Mouse (Mus musculus) intestine, embryonic 15.5 days (tissue): ENCODE data around the gene Rnf8. TPM values are rescaled to one million over a fixed set of nuclear protein-coding genes. Genes with fewer than 3 reads are reported as not detected.

Experiments used
- ATAC-seq: fragments of 200-750 bp; cut with Nextera tagmentation; 2 replicates; pipeline ENCODE4 v1.8.0; 2017; ENCODE audit warnings: moderate TSS enrichment, moderate library complexity
- H3K27ac ChIP-seq: fragments of 300-500 bp; sonication (generic); 2 replicates; pipeline ENCODE4 v1.5.1; 2015; ENCODE audit warnings: mild to moderate bottlenecking, inconsistent platforms
- H3K27me3 ChIP-seq: fragments of 300-500 bp; sonication (generic); replicated peaks from 2 replicates; pipeline ENCODE4 v1.6.1; 2015; ENCODE audit warnings: inconsistent platforms
- H3K36me3 ChIP-seq: fragments of 300-500 bp; sonication (generic); 2 replicates; pipeline ENCODE4 v1.6.1; 2015; ENCODE audit warnings: inconsistent platforms
- H3K4me1 ChIP-seq: fragments of 300-500 bp; sonication (generic); replicated peaks from 2 replicates; pipeline ENCODE4 v1.6.1; 2015; ENCODE audit warnings: inconsistent platforms
- H3K4me2 ChIP-seq: fragments of 300-500 bp; sonication (generic); replicated peaks from 2 replicates; pipeline ENCODE4 v1.6.1; 2015; ENCODE audit warnings: mild to moderate bottlenecking, inconsistent platforms
- H3K4me3 ChIP-seq: fragments of 300-500 bp; sonication (generic); replicated peaks from 2 replicates; pipeline ENCODE4 v1.5.1; 2015; ENCODE audit warnings: inconsistent platforms
- H3K9ac ChIP-seq: fragments of 300-500 bp; sonication (generic); 2 replicates; pipeline ENCODE4 v1.6.1; 2015; ENCODE audit warnings: inconsistent platforms
- H3K9me3 ChIP-seq: fragments of 300-500 bp; sonication (generic); 2 replicates; pipeline ENCODE4 v1.6.1; 2016; ENCODE audit warnings: inconsistent platforms
- WGBS: fragments of 180-500 bp; shearing (Covaris S2); methylation state at CpG from one replicate; pipeline ENCODE4 v1.1.7; 2015; 5-methylcytosine and 5-hydroxymethylcytosine counted together
- polyA plus RNA-seq: library from polyadenylated mRNA; unstranded; fragments of >200 nt; fragmentation: Nextera tagmentation; extraction: Ambion mirVana; gene quantifications from 2 replicates; pipeline ENCODE4 v1.2.1, GENCODE M21; 2015

The Rnf8 gene
- polyA plus RNA-seq, 1 experiment from 2014 or later, result 62.8 TPM

DNA sequence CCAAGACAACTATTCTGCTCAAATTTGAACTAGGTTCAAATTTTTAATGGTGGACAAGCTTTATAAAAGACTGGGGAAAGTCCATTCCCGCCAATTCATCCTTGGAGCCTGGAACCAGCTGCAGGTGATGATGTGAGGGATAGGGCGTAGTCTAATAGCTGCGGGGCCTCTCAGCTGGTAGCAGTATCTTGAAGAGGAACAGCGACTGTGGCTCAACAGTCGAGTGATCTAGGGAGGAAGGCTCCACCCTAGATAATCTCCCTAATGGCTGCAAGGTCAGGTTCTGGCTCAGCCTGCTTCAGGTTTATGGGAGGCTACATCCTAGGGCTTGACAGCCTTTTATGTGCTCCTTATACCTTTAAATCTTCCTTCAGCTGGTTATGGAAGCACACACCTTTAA lies 15.0 kb downstream of the Rnf8 start:
- WGBS, result 70% methylated on average over 5 of the region's 5 CpGs
- H3K36me3 ChIP-seq, result peaks cover 39% of the 10 kb centered on the region
- no peak overlapping the region for H3K4me2 ChIP-seq
- no peak overlapping the region for H3K9ac ChIP-seq
- H3K4me3 ChIP-seq, result no peak overlapping the region
- H3K27me3 ChIP-seq, result no peaks in the 10 kb centered on the region
- H3K9me3 ChIP-seq, result no peaks in the 10 kb centered on the region
- no peaks in the 10 kb centered on the region for H3K4me1 ChIP-seq
- 0 out of 2 replicates have a peak, but pooled peaks have one; percentile 39 for ATAC-seq
- no peak overlapping the region for H3K27ac ChIP-seq

DNA sequence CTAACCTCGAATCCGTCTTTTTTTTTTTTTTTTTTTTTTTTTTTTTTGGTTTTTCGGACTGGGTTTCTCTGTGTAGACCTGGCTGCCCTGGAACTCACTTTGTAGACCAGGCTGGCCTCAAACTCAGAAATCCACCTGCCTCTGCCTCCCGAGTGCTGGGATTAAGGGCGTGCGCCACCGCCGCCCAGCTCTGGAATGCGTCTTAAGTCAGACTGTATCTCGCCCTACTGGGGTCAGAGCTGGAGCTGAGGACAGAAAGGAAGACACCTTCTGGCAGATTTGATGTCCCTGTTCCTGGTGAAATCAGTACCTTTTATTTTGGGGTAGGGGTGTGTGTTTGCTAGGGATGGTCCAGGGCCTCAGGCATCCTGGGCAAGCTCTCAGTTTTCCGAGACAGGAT lies 17.7 kb downstream of the Rnf8 start:
- H3K27me3 ChIP-seq, result no peaks in the 10 kb centered on the region
- WGBS, result 93% methylated on average over 11 of the region's 11 CpGs
- H3K4me3 ChIP-seq, result no peak overlapping the region
- no peaks in the 10 kb centered on the region for H3K4me1 ChIP-seq
- no peak for ATAC-seq
- no peak overlapping the region for H3K4me2 ChIP-seq
- H3K9me3 ChIP-seq, result no peaks in the 10 kb centered on the region
- peaks cover 30% of the 10 kb centered on the region for H3K36me3 ChIP-seq
- no peak overlapping the region for H3K27ac ChIP-seq
- H3K9ac ChIP-seq, result no peak overlapping the region

DNA sequence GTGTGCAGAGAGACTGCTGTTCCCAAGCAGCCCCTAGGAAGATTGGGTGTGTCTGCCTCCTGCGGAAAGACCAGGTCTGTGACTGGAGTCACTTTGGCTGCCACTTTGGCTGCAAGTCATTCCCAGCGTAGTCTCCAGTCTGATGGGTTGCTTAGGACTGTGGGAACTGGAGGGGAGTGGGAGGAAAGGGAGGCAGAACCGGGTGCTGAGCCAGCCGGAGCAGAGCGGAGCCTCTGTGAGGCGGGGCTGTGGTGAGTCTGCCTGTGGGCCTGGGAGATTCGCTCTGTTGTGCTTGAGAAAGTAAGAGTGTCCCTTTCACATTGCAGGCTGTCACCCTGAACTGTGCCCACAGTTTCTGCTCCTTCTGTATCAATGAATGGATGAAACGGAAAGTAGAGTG lies 20.9 kb downstream of the Rnf8 start:
- Histone ChIP-seq H3K36me3 (peaks cover 19% of the 10 kb centered on the region; the same call in 1 of the 2 replicates), H3K4me3 (no peak overlapping the region), H3K27me3 (no peaks in the 10 kb centered on the region), H3K4me1 (no peaks in the 10 kb centered on the region), H3K27ac (no peak overlapping the region), H3K4me2 (no peak overlapping the region), H3K9ac (no peak overlapping the region), H3K9me3 (no peaks in the 10 kb centered on the region)
- ATAC-seq, result no peak
- WGBS, result 88% methylated on average over 8 of the region's 8 CpGs

DNA sequence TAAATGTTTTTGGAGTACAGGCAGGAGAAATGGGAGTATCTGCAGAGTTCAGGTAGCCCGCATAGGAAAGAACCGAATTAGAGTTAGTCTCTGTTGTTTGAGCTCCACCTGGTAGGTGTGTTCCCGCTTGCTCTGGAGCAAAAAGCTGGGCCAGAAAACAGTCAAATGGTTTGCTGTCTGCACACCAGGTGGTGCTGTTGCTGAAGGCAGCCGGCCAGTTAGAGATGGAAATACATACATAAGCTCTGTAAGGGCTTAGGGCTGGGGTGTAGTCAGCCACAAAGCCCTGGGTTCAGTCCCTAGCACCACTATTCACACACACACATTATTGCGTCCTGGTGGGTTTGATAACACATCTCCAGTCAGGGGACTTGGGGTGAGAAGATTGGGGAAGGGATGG lies 21.5 kb downstream of the Rnf8 start:
- no peak overlapping the region for H3K27ac ChIP-seq
- no peaks in the 10 kb centered on the region for H3K4me1 ChIP-seq
- no peaks in the 10 kb centered on the region for H3K27me3 ChIP-seq
- H3K4me3 ChIP-seq, result no peak overlapping the region
- no peaks in the 10 kb centered on the region for H3K9me3 ChIP-seq
- WGBS, result 63% methylated on average over 5 of the region's 5 CpGs
- ATAC-seq, result no peak
- H3K9ac ChIP-seq, result no peak overlapping the region
- H3K4me2 ChIP-seq, result no peak overlapping the region
- H3K36me3 ChIP-seq, result peaks cover 22% of the 10 kb centered on the region; the same call in 1 of the 2 replicates

DNA sequence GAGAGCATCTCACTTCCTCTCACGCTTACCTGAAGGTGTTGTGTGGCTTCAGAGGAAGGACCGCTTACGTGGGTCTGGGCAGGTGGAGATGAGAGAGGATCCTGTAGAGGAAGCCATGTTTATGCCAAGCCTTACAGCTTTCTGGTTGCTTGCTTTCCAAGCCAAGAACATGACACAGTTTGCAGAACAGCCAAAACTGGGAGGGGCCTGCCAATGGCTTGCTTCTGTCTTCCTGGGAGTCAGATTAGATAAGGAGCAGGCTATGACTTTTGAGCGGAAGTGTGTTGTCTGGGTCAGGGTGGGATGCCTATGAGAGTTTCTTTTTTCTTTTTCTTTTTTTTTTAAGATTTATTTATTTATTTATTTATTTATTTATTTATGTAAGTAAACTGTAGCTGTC lies 22.8 kb downstream of the Rnf8 start:
- H3K27ac ChIP-seq, result no peak overlapping the region
- 90% methylated on average over 4 of the region's 4 CpGs for WGBS
- H3K36me3 ChIP-seq, result peaks cover 24% of the 10 kb centered on the region; the same call in 1 of the 2 replicates
- H3K4me2 ChIP-seq, result no peak overlapping the region
- no peak overlapping the region for H3K4me3 ChIP-seq
- H3K4me1 ChIP-seq, result no peaks in the 10 kb centered on the region
- no peaks in the 10 kb centered on the region for H3K9me3 ChIP-seq
- H3K9ac ChIP-seq, result no peak overlapping the region
- H3K27me3 ChIP-seq, result no peaks in the 10 kb centered on the region
- ATAC-seq, result no peak

DNA sequence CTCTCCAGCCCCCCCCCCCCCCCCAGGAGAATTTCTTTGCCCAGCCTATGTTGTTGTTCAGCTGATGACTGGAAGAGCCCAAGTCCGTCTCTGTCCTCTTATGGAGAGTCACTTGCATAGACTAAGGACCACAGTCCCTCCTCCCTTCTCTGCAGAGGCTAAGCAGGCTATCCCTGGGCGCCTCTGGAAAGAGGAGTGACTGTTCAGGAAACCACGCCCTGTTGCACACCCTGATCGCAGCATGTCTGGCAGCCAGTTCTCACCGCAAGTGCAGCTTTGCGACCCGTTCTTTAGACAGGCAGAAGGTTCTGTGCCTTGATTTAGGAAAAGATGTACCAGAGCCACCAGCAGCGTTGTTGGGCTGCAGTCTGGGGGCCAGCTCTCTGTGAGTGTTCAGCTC lies 23.3 kb downstream of the Rnf8 start:
- Histone ChIP-seq H3K27ac (no peak overlapping the region), H3K4me2 (no peak overlapping the region), H3K4me1 (no peaks in the 10 kb centered on the region), H3K4me3 (no peak overlapping the region), H3K9ac (no peak overlapping the region), H3K27me3 (no peaks in the 10 kb centered on the region), H3K9me3 (no peaks in the 10 kb centered on the region), H3K36me3 (peaks cover 24% of the 10 kb centered on the region; the same call in 1 of the 2 replicates)
- 79% methylated on average over 8 of the region's 8 CpGs for WGBS
- ATAC-seq, result no peak

DNA sequence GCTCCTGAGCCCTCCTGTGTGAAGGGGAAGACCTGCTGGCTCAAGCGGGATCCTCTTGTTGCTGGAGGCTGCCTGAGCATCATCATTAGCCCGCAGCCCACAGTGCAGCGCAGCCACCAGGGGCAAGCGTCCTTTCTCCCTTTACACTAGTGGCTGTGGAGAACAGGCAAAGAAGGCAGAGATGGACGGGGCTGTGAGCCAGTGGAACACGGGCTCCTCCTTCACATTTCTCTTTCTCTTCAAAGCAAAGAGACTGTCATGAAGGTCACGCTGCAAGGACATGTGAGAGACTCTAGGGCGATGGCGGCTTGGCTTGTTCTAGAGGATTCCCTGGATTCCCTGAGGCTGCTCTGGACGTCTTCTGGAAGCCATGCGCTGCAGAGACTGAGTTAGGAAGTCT lies 26.4 kb downstream of the Rnf8 start:
- H3K9ac ChIP-seq, result no peak overlapping the region
- no peaks in the 10 kb centered on the region for H3K9me3 ChIP-seq
- H3K36me3 ChIP-seq, result peaks cover 16% of the 10 kb centered on the region; the same call in 1 of the 2 replicates
- no peak overlapping the region for H3K4me3 ChIP-seq
- 94% methylated on average over 11 of the region's 11 CpGs for WGBS
- ATAC-seq, result no peak
- no peak overlapping the region for H3K27ac ChIP-seq
- H3K4me1 ChIP-seq, result no peaks in the 10 kb centered on the region
- no peak overlapping the region for H3K4me2 ChIP-seq
- no peaks in the 10 kb centered on the region for H3K27me3 ChIP-seq

DNA sequence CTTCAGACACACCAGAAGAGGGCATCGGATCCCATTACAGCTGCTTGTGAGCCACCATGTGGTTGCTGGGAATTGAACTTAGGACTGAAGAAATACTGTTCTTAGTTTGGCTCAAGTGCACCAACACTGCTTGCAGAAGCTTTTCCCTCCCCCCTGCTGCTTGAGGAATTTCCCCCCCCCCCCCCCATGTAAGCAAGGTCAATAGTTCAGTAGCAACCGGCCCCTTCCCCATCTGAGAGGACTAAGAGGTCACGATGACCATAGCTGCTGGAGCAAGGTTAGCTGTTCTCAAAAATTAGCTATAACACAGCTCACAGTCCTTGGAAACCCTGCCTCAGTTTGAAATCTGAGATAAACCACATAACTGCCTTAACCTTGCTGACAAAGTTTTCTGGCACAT lies 27.6 kb downstream of the Rnf8 start:
- ATAC-seq, result no peak
- Histone ChIP-seq H3K9ac (no peak overlapping the region), H3K9me3 (no peaks in the 10 kb centered on the region), H3K4me2 (no peak overlapping the region), H3K36me3 (peaks cover 16% of the 10 kb centered on the region; the same call in 1 of the 2 replicates), H3K4me1 (no peaks in the 10 kb centered on the region), H3K27me3 (no peaks in the 10 kb centered on the region), H3K4me3 (no peak overlapping the region), H3K27ac (no peak overlapping the region)
- WGBS, result 81% methylated on average over 3 of the region's 3 CpGs

DNA sequence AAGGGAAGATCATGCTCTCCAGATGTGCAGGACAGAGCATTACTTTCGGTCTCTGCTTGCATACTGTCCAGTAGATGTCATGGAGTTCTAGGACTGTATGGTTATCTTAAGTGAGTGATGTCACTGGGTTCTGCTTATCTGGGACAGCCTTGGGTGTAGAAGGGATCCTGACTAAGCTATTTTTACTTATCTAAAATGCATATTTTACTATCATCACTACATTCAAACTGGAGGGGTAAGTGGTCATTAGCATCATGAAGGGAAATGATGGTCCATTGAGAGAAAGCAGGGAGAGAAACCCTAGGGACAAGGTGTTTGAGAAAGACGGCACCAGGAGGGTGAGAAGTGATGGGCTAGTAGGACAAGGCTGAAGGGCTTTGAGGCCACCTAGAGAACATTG lies 43.7 kb downstream of the Rnf8 start:
- Histone ChIP-seq H3K27ac (no peak overlapping the region), H3K4me3 (no peak overlapping the region), H3K9me3 (no peaks in the 10 kb centered on the region), H3K4me2 (no peak overlapping the region), H3K9ac (no peak overlapping the region), H3K36me3 (no peaks in the 10 kb centered on the region), H3K27me3 (no peaks in the 10 kb centered on the region), H3K4me1 (0 out of 2 replicates have a peak, but pooled peaks cover 3% of the 10 kb centered on the region)
- ATAC-seq, result no peak
- WGBS, result 80% methylated on average over 2 of the region's 2 CpGs

DNA sequence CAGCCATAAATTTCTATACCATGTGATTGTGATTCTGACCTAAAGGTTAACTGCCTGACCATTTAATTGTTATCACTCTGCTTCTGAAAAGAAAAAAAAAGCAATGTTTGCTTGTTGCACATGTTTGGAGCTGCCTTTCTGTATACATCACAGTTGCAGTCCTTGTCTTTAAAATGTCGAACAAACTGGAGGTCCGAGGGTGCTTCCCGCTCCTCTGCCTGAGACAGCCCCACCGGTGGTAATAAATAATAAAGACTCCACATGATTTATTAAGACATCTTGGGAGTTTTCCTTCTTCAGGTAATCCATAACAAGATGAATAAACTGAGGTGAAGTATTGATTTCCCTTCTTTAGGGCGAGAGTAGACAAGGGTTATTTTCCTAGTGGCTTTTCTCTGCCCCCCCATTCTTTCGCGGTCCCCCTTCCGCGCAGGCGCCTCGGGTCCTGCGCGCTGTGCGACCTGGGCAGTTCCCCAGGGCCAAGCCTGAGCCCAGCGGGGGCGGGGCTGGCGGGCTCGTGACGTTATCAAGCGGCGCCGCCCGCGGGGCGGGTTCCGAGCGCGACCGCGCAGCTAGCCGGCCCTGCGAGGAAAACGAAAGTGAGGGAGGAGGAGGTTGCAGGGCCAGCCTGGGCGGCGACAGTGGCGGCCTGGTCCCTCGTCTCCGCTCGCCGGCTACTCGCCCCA lies 45.6 kb downstream of the Rnf8 start, which contains the start of gene Cmtr1:
TSS of gene Cmtr1 (plus strand) at position 520 of the 686 bp plus-strand sequence.
- peak; percentile 99 for ATAC-seq
- peak within 1 kb of the TSS; percentile 92 for H3K27ac ChIP-seq
- peaks cover 7% of the 10 kb centered on the region for H3K36me3 ChIP-seq
- H3K9me3 ChIP-seq, result no peaks in the 10 kb centered on the region
- no peaks in the 10 kb centered on the region for H3K27me3 ChIP-seq
- peak within 1 kb of the TSS; percentile 80 for H3K4me2 ChIP-seq
- under 1% methylated on average over 41 of the region's 41 CpGs for WGBS
- peak within 1 kb of the TSS; percentile 92 for H3K4me3 ChIP-seq
- peak within 1 kb of the TSS; percentile 88 for H3K9ac ChIP-seq
- 0 out of 2 replicates have a peak, but pooled peaks cover 3% of the 10 kb centered on the region for H3K4me1 ChIP-seq

DNA sequence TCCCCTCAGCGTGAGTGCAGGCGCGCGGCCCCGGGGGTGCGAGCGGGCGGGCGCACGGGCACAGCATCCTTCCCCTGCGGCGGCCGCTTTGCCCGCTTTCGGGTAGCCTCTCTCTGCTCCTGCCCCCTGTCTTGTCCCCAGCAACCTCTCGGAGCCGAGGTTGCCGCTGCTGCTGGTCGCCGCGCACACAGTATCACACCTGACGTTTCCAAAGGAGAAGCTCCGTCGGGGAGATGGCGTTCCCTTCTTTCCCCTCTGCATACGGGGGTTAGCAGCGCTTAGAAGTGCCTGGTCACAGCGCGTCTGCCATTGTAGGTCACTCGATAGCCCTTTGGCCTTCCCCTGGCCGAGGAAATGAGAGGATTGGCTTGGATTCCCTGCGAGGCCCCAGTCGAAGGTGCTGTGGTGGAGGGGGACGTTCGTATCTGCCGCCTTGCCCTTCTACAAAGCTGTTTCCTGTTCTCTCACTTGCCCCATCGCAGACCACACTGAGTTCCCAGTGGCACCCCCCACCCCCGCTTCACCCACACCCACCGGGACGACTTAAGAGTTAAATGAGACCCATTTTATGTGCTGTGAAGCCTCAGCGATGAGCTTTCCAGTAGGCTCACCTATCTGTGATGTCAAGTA lies 46.3 kb downstream of the Rnf8 start:
- ATAC-seq, result peak; percentile 83
- Histone ChIP-seq H3K36me3 (peaks cover 7% of the 10 kb centered on the region), H3K27ac (peak overlapping the region; percentile 92), H3K9me3 (no peaks in the 10 kb centered on the region), H3K9ac (peak overlapping the region; percentile 88), H3K4me3 (peak overlapping the region; percentile 92), H3K4me1 (0 out of 2 replicates have a peak, but pooled peaks cover 3% of the 10 kb centered on the region), H3K27me3 (no peaks in the 10 kb centered on the region), H3K4me2 (peak overlapping the region; percentile 80)
- under 1% methylated on average over 41 of the region's 41 CpGs for WGBS

DNA sequence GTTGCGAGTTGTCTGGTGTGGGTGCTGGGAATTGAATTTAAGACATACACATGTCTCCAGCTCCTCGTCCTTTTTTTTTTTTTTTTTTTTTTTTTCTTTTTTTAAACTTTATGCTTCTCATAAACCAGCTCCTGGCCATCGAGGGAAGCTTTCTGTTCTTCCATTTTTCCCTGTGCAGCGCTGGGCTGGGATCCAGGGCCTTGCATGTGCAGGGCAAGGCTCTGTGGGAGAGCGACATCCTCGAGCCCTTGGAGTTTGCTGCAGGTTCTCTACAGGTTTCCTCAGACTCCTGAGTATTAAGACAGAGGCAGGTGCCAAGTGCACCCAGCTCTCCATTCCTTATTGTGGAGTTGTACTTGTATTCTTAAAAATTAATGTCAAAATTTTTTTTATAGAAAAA lies 47.6 kb downstream of the Rnf8 start:
- ATAC-seq, result no peak
- H3K27me3 ChIP-seq, result no peaks in the 10 kb centered on the region
- WGBS, result 87% methylated on average over 6 of the region's 6 CpGs
- H3K4me2 ChIP-seq, result no peak overlapping the region
- 0 out of 2 replicates have a peak, but pooled peaks cover 3% of the 10 kb centered on the region for H3K4me1 ChIP-seq
- H3K9ac ChIP-seq, result no peak overlapping the region
- no peak overlapping the region for H3K27ac ChIP-seq
- H3K9me3 ChIP-seq, result no peaks in the 10 kb centered on the region
- H3K36me3 ChIP-seq, result peaks cover 7% of the 10 kb centered on the region
- H3K4me3 ChIP-seq, result no peak overlapping the region
